Mouse (Mus musculus) liver, embryonic 16.5 days (tissue): ENCODE results near the gene 4933412E24Rik. TPM values are rescaled to one million over a fixed set of nuclear protein-coding genes. Genes with fewer than 3 reads are reported as not detected.

Source experiments
- ATAC-seq: fragments of 200-750 bp; cut with Nextera tagmentation; 2 replicates; pipeline ENCODE4 v1.8.0; 2017; ENCODE audit warnings: low read depth, mild to moderate bottlenecking, moderate number of reproducible peaks, moderate library complexity
- H3K27ac ChIP-seq: fragments of 300-500 bp; sonication (generic); 2 replicates; pipeline ENCODE4 v1.5.1; 2014; ENCODE audit warnings: mild to moderate bottlenecking, low read length
- H3K27me3 ChIP-seq: fragments of 300-500 bp; sonication (generic); 2 replicates; pipeline ENCODE4 v1.6.1; 2014; ENCODE audit warnings: low read depth, low read length, mixed read lengths; ENCODE audit not compliant: control insufficient read depth, insufficient read depth
- H3K36me3 ChIP-seq: fragments of 300-500 bp; sonication (generic); 2 replicates; pipeline ENCODE4 v1.6.1; 2014; ENCODE audit warnings: mild to moderate bottlenecking; ENCODE audit not compliant: control insufficient read depth, insufficient read depth
- H3K4me1 ChIP-seq: fragments of 300-500 bp; sonication (generic); 2 replicates; pipeline ENCODE4 v1.6.1; 2014; ENCODE audit warnings: low read depth, low read length, mixed read lengths; ENCODE audit not compliant: control insufficient read depth
- H3K4me2 ChIP-seq: fragments of 300-500 bp; sonication (generic); 2 replicates; pipeline ENCODE4 v1.6.1; 2014; ENCODE audit warnings: low read depth, low read length, mixed read lengths
- H3K4me3 ChIP-seq: fragments of 300-500 bp; sonication (generic); 2 replicates; pipeline ENCODE4 v1.5.1; 2014; ENCODE audit warnings: low read depth, mild to moderate bottlenecking, low read length
- H3K9ac ChIP-seq: fragments of 300-500 bp; sonication (generic); 2 replicates; pipeline ENCODE4 v1.6.1; 2014; ENCODE audit warnings: low read depth, low read length
- H3K9me3 ChIP-seq: fragments of 300-500 bp; sonication (generic); replicated peaks from 2 replicates; pipeline ENCODE4 v1.6.1; 2016; ENCODE audit warnings: low read length; ENCODE audit not compliant: control insufficient read depth
- WGBS: fragments of 180-500 bp; shearing (Covaris S2); extraction: QIAGEN DNeasy Blood & Tissue Kit; methylation state at CpG from one replicate; pipeline ENCODE4 v1.1.7; 2014; ENCODE audit not compliant: insufficient replicate concordance; 5-methylcytosine and 5-hydroxymethylcytosine counted together
- polyA plus RNA-seq: library from polyadenylated mRNA; unstranded; fragments of >200 nt; fragmentation: Nextera tagmentation; extraction: Ambion mirVana; gene quantifications from 2 replicates; pipeline ENCODE4 v1.2.1, GENCODE M21; 2015

4933412E24Rik gene
- polyA plus RNA-seq = not detected in 2 replicates

- Histone ChIP-seq H3K27ac (no peak within 1 kb of the TSS), H3K9me3 (no peaks in the 10 kb centered on the region), H3K27me3 (no peaks in the 10 kb centered on the region), H3K4me2 (no peak within 1 kb of the TSS), H3K4me3 (no peak within 1 kb of the TSS), H3K4me1 (no peaks in the 10 kb centered on the region), H3K36me3 (no peaks in the 10 kb centered on the region), H3K9ac (no peak within 1 kb of the TSS)
- no peak for ATAC-seq
- 71% methylated on average over 7 of the region's 7 CpGs for WGBS
Measured at GRCm38 (mm10) chr15:60016513-60016912, at the start of gene 4933412E24Rik. 4933412E24Rik (minus strand) TSS chr15:60016613.

GRCm38 (mm10) chr15:60030728-60031127 lies 14.3 kb upstream of the 4933412E24Rik start:
- ATAC-seq = no peak
- no peak overlapping the region for H3K4me3 ChIP-seq
- H3K27ac ChIP-seq = no peak overlapping the region
- H3K9me3 ChIP-seq = no peaks in the 10 kb centered on the region
- no peak overlapping the region for H3K4me2 ChIP-seq
- WGBS = 47% methylated on average over 3 of the region's 3 CpGs
- no peaks in the 10 kb centered on the region for H3K4me1 ChIP-seq
- H3K36me3 ChIP-seq = no peaks in the 10 kb centered on the region
- H3K9ac ChIP-seq = no peak overlapping the region
- no peaks in the 10 kb centered on the region for H3K27me3 ChIP-seq

GRCm38 (mm10) chr15:60021256-60021655 lies 4.8 kb upstream of the 4933412E24Rik start:
- Histone ChIP-seq H3K9ac (no peak overlapping the region), H3K4me2 (no peak overlapping the region), H3K9me3 (no peaks in the 10 kb centered on the region), H3K27me3 (no peaks in the 10 kb centered on the region), H3K27ac (no peak overlapping the region), H3K4me1 (no peaks in the 10 kb centered on the region), H3K4me3 (no peak overlapping the region), H3K36me3 (no peaks in the 10 kb centered on the region)
- no peak for ATAC-seq
- WGBS = 41% methylated on average over 3 of the region's 3 CpGs

- WGBS = 57% methylated on average over 4 of the region's 4 CpGs
- H3K9me3 ChIP-seq = no peaks in the 10 kb centered on the region
- H3K4me1 ChIP-seq = no peaks in the 10 kb centered on the region
- no peaks in the 10 kb centered on the region for H3K27me3 ChIP-seq
- no peak overlapping the region for H3K4me2 ChIP-seq
- no peaks in the 10 kb centered on the region for H3K36me3 ChIP-seq
- no peak overlapping the region for H3K4me3 ChIP-seq
- ATAC-seq = no peak
- H3K9ac ChIP-seq = no peak overlapping the region
- no peak overlapping the region for H3K27ac ChIP-seq
Measured at GRCm38 (mm10) chr15:60010199-60010598, 6.2 kb downstream of the 4933412E24Rik start.

- no peaks in the 10 kb centered on the region for H3K27me3 ChIP-seq
- WGBS = 58% methylated on average over 3 of the region's 3 CpGs
- H3K9me3 ChIP-seq = no peaks in the 10 kb centered on the region
- no peak for ATAC-seq
- H3K36me3 ChIP-seq = no peaks in the 10 kb centered on the region
- H3K4me3 ChIP-seq = no peak overlapping the region
- no peak overlapping the region for H3K27ac ChIP-seq
- no peak overlapping the region for H3K9ac ChIP-seq
- H3K4me1 ChIP-seq = no peaks in the 10 kb centered on the region
- no peak overlapping the region for H3K4me2 ChIP-seq
Measured at GRCm38 (mm10) chr15:60009610-60010009, 6.8 kb downstream of the 4933412E24Rik start.

- Histone ChIP-seq H3K36me3 (no peaks in the 10 kb centered on the region), H3K9ac (no peak overlapping the region), H3K4me1 (no peaks in the 10 kb centered on the region), H3K27ac (no peak overlapping the region), H3K4me2 (no peak overlapping the region), H3K9me3 (no peaks in the 10 kb centered on the region), H3K4me3 (no peak overlapping the region), H3K27me3 (no peaks in the 10 kb centered on the region)
- no peak for ATAC-seq
- WGBS = 40% methylated on average over 4 of the region's 4 CpGs
Measured at GRCm38 (mm10) chr15:59983777-59984176, 32.6 kb downstream of the 4933412E24Rik start.

GRCm38 (mm10) chr15:59975310-59975709 lies 41.1 kb downstream of the 4933412E24Rik start:
- no peak overlapping the region for H3K4me2 ChIP-seq
- no peaks in the 10 kb centered on the region for H3K36me3 ChIP-seq
- no peak for ATAC-seq
- 33% methylated on average over 3 of the region's 3 CpGs for WGBS
- H3K9ac ChIP-seq = no peak overlapping the region
- no peaks in the 10 kb centered on the region for H3K9me3 ChIP-seq
- H3K27ac ChIP-seq = no peak overlapping the region
- H3K4me3 ChIP-seq = no peak overlapping the region
- no peaks in the 10 kb centered on the region for H3K27me3 ChIP-seq
- no peaks in the 10 kb centered on the region for H3K4me1 ChIP-seq

GRCm38 (mm10) chr15:59974584-59974983 lies 41.8 kb downstream of the 4933412E24Rik start:
- WGBS = 60% methylated on average over 5 of the region's 5 CpGs
- Histone ChIP-seq H3K4me2 (no peak overlapping the region), H3K4me1 (no peaks in the 10 kb centered on the region), H3K9ac (no peak overlapping the region), H3K27ac (no peak overlapping the region), H3K9me3 (no peaks in the 10 kb centered on the region), H3K36me3 (no peaks in the 10 kb centered on the region), H3K27me3 (no peaks in the 10 kb centered on the region), H3K4me3 (no peak overlapping the region)
- ATAC-seq = no peak

- no peak overlapping the region for H3K4me3 ChIP-seq
- 66% methylated on average over 7 of the region's 7 CpGs for WGBS
Measured at GRCm38 (mm10) chr15:59973651-59974519, 42.5 kb downstream of the 4933412E24Rik start.

More at GRCm38 (mm10) chr15:59973651-59974519, 42.5 kb downstream of the 4933412E24Rik start:
- Histone ChIP-seq H3K9me3 (no peaks in the 10 kb centered on the region), H3K9ac (no peak overlapping the region), H3K27me3 (no peaks in the 10 kb centered on the region), H3K27ac (no peak overlapping the region), H3K4me1 (no peaks in the 10 kb centered on the region), H3K36me3 (no peaks in the 10 kb centered on the region), H3K4me2 (no peak overlapping the region)
- no peak for ATAC-seq
